In genomic region chr2:70508496-70508895, GRCm38 (mm10) we compare ENCODE assay signal across 9 mouse cellular contexts. TPM values are rescaled to one million over a fixed set of nuclear protein-coding genes. Genes with fewer than 3 reads are reported as not detected.
DNase-seq lines count a peak whose midpoint lies in the region; ATAC-seq and TF ChIP-seq lines count a peak whose summit lies in the region.
"Had no signal": no experiment of that assay in that cellular context is flagged by ENCODE, and none has a peak within 500 bp of the region (broad histone marks: within the 10 kb centered on the region; RNA-seq: fewer than 3 reads in every experiment).

Gene Erich2 (plus strand): TSS chr2:70508819.

- peak within 1 kb of the TSS; percentile 83 for H3K4me2 ChIP-seq in kidney, embryonic 16.5 days (replicated peaks; ENCODE audit: low read depth, low read length)
- peak within 1 kb of the TSS; percentile 96 for H3K4me2 ChIP-seq in hindbrain, embryonic 15.5 days
- H3K4me2 ChIP-seq in myocyte (ENCODE audit: low read depth), result peak within 1 kb of the TSS; percentile 67

- DNase-seq in kidney, postnatal 36 days, result no peak
- DNase-seq in ovary, postnatal 10 days (ENCODE audit: low spot score), result no peak
- no peak for DNase-seq in layer of hippocampus, postnatal 10 days (ENCODE audit: low spot score in 2 of 2)
- DNase-seq in cerebellum, postnatal 10 days, result no peak

- no peaks in the 10 kb centered on the region for H3K36me3 ChIP-seq in kidney, embryonic 16.5 days (ENCODE audit: insufficient read depth, low read length)
- H3K36me3 ChIP-seq in hindbrain, embryonic 15.5 days, result no peaks in the 10 kb centered on the region
- no peaks in the 10 kb centered on the region for H3K36me3 ChIP-seq in myocyte (ENCODE audit: control insufficient read depth, insufficient read depth)

- H3K4me3 ChIP-seq in kidney, embryonic 16.5 days (ENCODE audit: low read length), result peak within 1 kb of the TSS; percentile 56
- H3K4me3 ChIP-seq in brown adipose tissue, adult 24 weeks (ENCODE audit: insufficient read depth, low read depth, low read length), result peak within 1 kb of the TSS; percentile 63
- H3K4me3 ChIP-seq in hindbrain, embryonic 15.5 days, result peak within 1 kb of the TSS; percentile 61
- peak within 1 kb of the TSS; percentile 18 for H3K4me3 ChIP-seq in myocyte

- 0 out of 2 replicates have a peak, but pooled peaks cover 3% of the 10 kb centered on the region for H3K27me3 ChIP-seq in kidney, embryonic 16.5 days (ENCODE audit: insufficient read depth, low read length)
- peaks cover 5% of the 10 kb centered on the region; the same call in 1 of the 2 replicates for H3K27me3 ChIP-seq in hindbrain, embryonic 15.5 days
- H3K27me3 ChIP-seq in myocyte (ENCODE audit: control insufficient read depth, insufficient read depth, insufficient read length), result no peaks in the 10 kb centered on the region

- TF ChIP-seq POLR2A in myocyte (IDR thresholded peaks at IDR 0.05; ENCODE audit: insufficient read length, low read depth), result no peak

- no peaks in the 10 kb centered on the region for H3K9me3 ChIP-seq in kidney, embryonic 16.5 days (ENCODE audit: low read length)
- no peaks in the 10 kb centered on the region for H3K9me3 ChIP-seq in hindbrain, embryonic 15.5 days

- 15% methylated on average over 10 of the region's 10 CpGs for WGBS in kidney, embryonic 16.5 days
- 11% methylated on average over 10 of the region's 10 CpGs for WGBS in hindbrain, embryonic 15.5 days

- H3K27ac ChIP-seq in kidney, embryonic 16.5 days (ENCODE audit: low read length), result peak within 1 kb of the TSS; percentile 41
- no peak within 1 kb of the TSS for H3K27ac ChIP-seq in brown adipose tissue, adult 24 weeks (replicated peaks; ENCODE audit: low read depth, low read length)
- H3K27ac ChIP-seq in hindbrain, embryonic 15.5 days (replicated peaks), result 0 out of 2 replicates have a peak within 1 kb of the TSS, but pooled peaks have one; percentile 26
- H3K27ac ChIP-seq: macrophage had no signal

- peaks cover 33% of the 10 kb centered on the region for H3K4me1 ChIP-seq in kidney, embryonic 16.5 days (ENCODE audit: insufficient read depth, low read length)
- no peaks in the 10 kb centered on the region for H3K4me1 ChIP-seq in brown adipose tissue, adult 24 weeks (ENCODE audit: control insufficient read depth, insufficient read depth, insufficient read length, low read length)
- H3K4me1 ChIP-seq in hindbrain, embryonic 15.5 days (replicated peaks), result peaks cover 14% of the 10 kb centered on the region

- H3ac ChIP-seq in myocyte (ENCODE audit: control insufficient read depth, insufficient read length), result no peak within 1 kb of the TSS

- peak; percentile 8; the same call in 1 of the 2 replicates for ATAC-seq in kidney, embryonic 16.5 days (ENCODE audit: low FRiP score, low TSS enrichment)
- 0 out of 2 replicates have a peak, but pooled peaks have one; percentile 5 for ATAC-seq in hindbrain, embryonic 15.5 days (ENCODE audit: low FRiP score, low read depth)

- peak within 1 kb of the TSS; percentile 72 for H3K9ac ChIP-seq in kidney, embryonic 16.5 days (replicated peaks; ENCODE audit: low read length)
- peak within 1 kb of the TSS; percentile 54 for H3K9ac ChIP-seq in hindbrain, embryonic 15.5 days

- H3K79me2 ChIP-seq in myocyte (ENCODE audit: control insufficient read depth, insufficient read depth), result no peaks in the 10 kb centered on the region

TF ChIP-seq in myocyte, 11 proteins besides CTCF, POLR2A, EP300 and RAD21:
- TF ChIP-seq REST (IDR thresholded peaks at IDR 0.05; ENCODE audit: insufficient read depth, insufficient read length) (no peak), POLR2AphosphoS2 (IDR thresholded peaks at IDR 0.05; ENCODE audit: insufficient read length, low read depth) (no peak), USF1 (IDR thresholded peaks at IDR 0.05; ENCODE audit: low read depth) (no peak), E2F4 (IDR thresholded peaks at IDR 0.05; ENCODE audit: insufficient read depth) (no peak), MYOG (IDR thresholded peaks at IDR 0.05; ENCODE audit: control insufficient read depth in 1 of 3, insufficient read depth in 1 of 3, insufficient read length in 2 of 3, low read depth in 2 of 3) (no peak), CEBPB (IDR thresholded peaks at IDR 0.05; ENCODE audit: insufficient read depth, poor library complexity, severe bottlenecking) (no peak), TCF3 (IDR thresholded peaks at IDR 0.05; ENCODE audit: insufficient read length, low read depth) (no peak), MAX (IDR thresholded peaks at IDR 0.05; ENCODE audit: low read depth) (no peak)
TF ChIP-seq in myocyte: peak in this region for 0.

RNA-seq across cellular contexts. Expression of gene Erich2, which starts in this region (rescaled TPM):
- polyA plus RNA-seq in kidney, embryonic 16.5 days (2015; fragmentation: Nextera tagmentation; extraction: Ambion mirVana), result 2.6 and 2.7 TPM in 2 replicates
- not detected in 2 replicates for polyA plus RNA-seq in brown adipose tissue, adult 24 weeks (2012; ENCODE audit: insufficient read depth, insufficient read length, missing spikeins)
- polyA plus RNA-seq in hindbrain, embryonic 15.5 days (2015; fragmentation: Nextera tagmentation; extraction: Ambion mirVana), result 2.9 and 3.0 TPM in 2 replicates
- polyA plus RNA-seq in myocyte (2012; fragmentation: generic; extraction: Trizol), result 0.13 TPM
- 1 to 10 TPM; 1.1 to 2.0 TPM for total RNA-seq in layer of hippocampus, postnatal 10 days (2021)
- polyA plus RNA-seq: macrophage had no signal
